Mouse (Mus musculus) limb, embryonic 11.5 days (tissue): ENCODE data around the gene Lama2. TPM values are rescaled to one million over a fixed set of nuclear protein-coding genes. Genes with fewer than 3 reads are reported as not detected.
A peak's percentile ranks its signal among the peaks of the same experiment; 100 is the strongest.

Experiments
- ATAC-seq: fragments of 200-750 bp; cut with Nextera tagmentation; 2 replicates; pipeline ENCODE4 v1.8.0; 2017; ENCODE audit warnings: low read depth; ENCODE audit not compliant: insufficient number of reproducible peaks, low FRiP score, low TSS enrichment
- DNase-seq: peaks from one replicate; pipeline ENCODE4 v3.0.0-alpha.2; 2015; ENCODE audit warnings: low spot score
- H3K27ac ChIP-seq: fragments of 300-500 bp; sonication (generic); replicated peaks from 2 replicates; pipeline ENCODE4 v1.5.1; 2014; ENCODE audit warnings: low read depth, mild to moderate bottlenecking, low read length
- H3K27me3 ChIP-seq: fragments of 300-500 bp; sonication (generic); 2 replicates; pipeline ENCODE4 v1.6.1; 2014; ENCODE audit warnings: mild to moderate bottlenecking, low read length, mixed read lengths; ENCODE audit not compliant: control insufficient read depth, insufficient read depth
- H3K36me3 ChIP-seq: fragments of 300-500 bp; sonication (generic); 2 replicates; pipeline ENCODE4 v1.6.1; 2014; ENCODE audit warnings: mild to moderate bottlenecking, low read length, moderate library complexity, mixed read lengths; ENCODE audit not compliant: control insufficient read depth, insufficient read depth
- H3K4me1 ChIP-seq: fragments of 300-500 bp; sonication (generic); 2 replicates; pipeline ENCODE4 v1.6.1; 2014; ENCODE audit warnings: low read length, mixed read lengths; ENCODE audit not compliant: control insufficient read depth, insufficient read depth
- H3K4me2 ChIP-seq: fragments of 300-500 bp; sonication (generic); 2 replicates; pipeline ENCODE4 v1.6.1; 2014; ENCODE audit warnings: low read depth, mild to moderate bottlenecking, moderate library complexity; ENCODE audit not compliant: severe bottlenecking
- H3K4me3 ChIP-seq: fragments of 300-500 bp; sonication (generic); 2 replicates; pipeline ENCODE4 v1.5.1; 2014; ENCODE audit warnings: low read depth, low read length
- H3K9ac ChIP-seq: fragments of 300-500 bp; sonication (generic); 2 replicates; pipeline ENCODE4 v1.6.1; 2014; ENCODE audit warnings: mild to moderate bottlenecking, low read length
- H3K9me3 ChIP-seq: fragments of 300-500 bp; sonication (generic); 2 replicates; pipeline ENCODE4 v1.6.1; 2016; ENCODE audit warnings: low read length; ENCODE audit not compliant: control insufficient read depth
- WGBS: fragments of 180-500 bp; shearing (Covaris S2); extraction: QIAGEN DNeasy Blood & Tissue Kit; methylation state at CpG from one replicate; pipeline ENCODE4 v1.1.7; 2014; 5-methylcytosine and 5-hydroxymethylcytosine counted together
- polyA plus RNA-seq: library from polyadenylated mRNA; unstranded; fragments of >200 nt; fragmentation: Nextera tagmentation; extraction: Ambion mirVana; gene quantifications from 2 replicates; pipeline ENCODE4 v1.2.1, GENCODE M21; 2014

The Lama2 gene
- polyA plus RNA-seq, 1 experiment from 2014 or later = 12.2 TPM

- ATAC-seq = 0 out of 2 replicates have a peak, but pooled peaks have one; percentile 41
- no peak overlapping the region for H3K4me3 ChIP-seq
Measured at GRCm38 (mm10) chr10:27617522-27618020, 2.0 kb downstream of the Lama2 start.

GRCm38 (mm10) chr10:27616641-27617415, 2.7 kb downstream of the Lama2 start:
- Histone ChIP-seq H3K27ac (peak overlapping the region; percentile 81), H3K9ac (peak overlapping the region; percentile 68), H3K36me3 (no peaks in the 10 kb centered on the region), H3K27me3 (no peaks in the 10 kb centered on the region), H3K9me3 (no peaks in the 10 kb centered on the region), H3K4me2 (peak overlapping the region; percentile 75), H3K4me1 (peaks cover 10% of the 10 kb centered on the region), H3K4me3 (peak overlapping the region; percentile 42)
- ATAC-seq = peak; percentile 84
- peak; percentile 69 for DNase-seq
- WGBS = 3% methylated on average over 18 of the region's 18 CpGs

More at GRCm38 (mm10) chr10:27617522-27618020, 2.0 kb downstream of the Lama2 start:
- no peak for DNase-seq
- Histone ChIP-seq H3K27ac (no peak overlapping the region), H3K36me3 (no peaks in the 10 kb centered on the region), H3K9me3 (no peaks in the 10 kb centered on the region), H3K9ac (no peak overlapping the region), H3K4me2 (no peak overlapping the region), H3K4me1 (peaks cover 10% of the 10 kb centered on the region), H3K27me3 (no peaks in the 10 kb centered on the region)
- WGBS = 78% methylated on average over 4 of the region's 4 CpGs

GRCm38 (mm10) chr10:27595675-27596074, 23.9 kb downstream of the Lama2 start:
- Histone ChIP-seq H3K9me3 (no peaks in the 10 kb centered on the region), H3K9ac (no peak overlapping the region), H3K4me3 (no peak overlapping the region), H3K36me3 (no peaks in the 10 kb centered on the region), H3K4me2 (no peak overlapping the region), H3K4me1 (no peaks in the 10 kb centered on the region), H3K27me3 (no peaks in the 10 kb centered on the region), H3K27ac (no peak overlapping the region)
- ATAC-seq = no peak
- no peak for DNase-seq
- WGBS = 83% methylated on average over 3 of the region's 3 CpGs

GRCm38 (mm10) chr10:27533217-27533616, 86.3 kb downstream of the Lama2 start:
- Histone ChIP-seq H3K9me3 (no peaks in the 10 kb centered on the region), H3K4me1 (no peaks in the 10 kb centered on the region), H3K4me3 (no peak overlapping the region), H3K9ac (no peak overlapping the region), H3K4me2 (no peak overlapping the region), H3K36me3 (no peaks in the 10 kb centered on the region), H3K27ac (no peak overlapping the region), H3K27me3 (no peaks in the 10 kb centered on the region)
- 79% methylated on average over 2 of the region's 2 CpGs for WGBS
- DNase-seq (no peak), ATAC-seq (no peak)

GRCm38 (mm10) chr10:27508847-27509459, 110.6 kb downstream of the Lama2 start:
- Histone ChIP-seq H3K4me1 (no peaks in the 10 kb centered on the region), H3K4me2 (no peak overlapping the region), H3K27me3 (no peaks in the 10 kb centered on the region), H3K27ac (no peak overlapping the region), H3K9me3 (no peaks in the 10 kb centered on the region), H3K36me3 (no peaks in the 10 kb centered on the region), H3K9ac (no peak overlapping the region), H3K4me3 (no peak overlapping the region)
- ATAC-seq = no peak
- WGBS = 87% methylated on average over 3 of the region's 3 CpGs
- no peak for DNase-seq

GRCm38 (mm10) chr10:27500863-27501262, 118.7 kb downstream of the Lama2 start:
- 50% methylated on average over 3 of the region's 3 CpGs for WGBS
- Histone ChIP-seq H3K9me3 (no peaks in the 10 kb centered on the region), H3K36me3 (no peaks in the 10 kb centered on the region), H3K27ac (no peak overlapping the region), H3K4me2 (no peak overlapping the region), H3K27me3 (no peaks in the 10 kb centered on the region), H3K4me3 (no peak overlapping the region), H3K9ac (no peak overlapping the region), H3K4me1 (no peaks in the 10 kb centered on the region)
- ATAC-seq = no peak
- DNase-seq = no peak

- DNase-seq (no peak), ATAC-seq (no peak)
- no peaks in the 10 kb centered on the region for H3K9me3 ChIP-seq
- H3K36me3 ChIP-seq = no peaks in the 10 kb centered on the region
- H3K4me2 ChIP-seq = no peak overlapping the region
- no peaks in the 10 kb centered on the region for H3K4me1 ChIP-seq
- 92% methylated on average over 1 of the region's 1 CpGs for WGBS
- H3K4me3 ChIP-seq = no peak overlapping the region
- no peak overlapping the region for H3K9ac ChIP-seq
- H3K27me3 ChIP-seq = no peaks in the 10 kb centered on the region
- H3K27ac ChIP-seq = no peak overlapping the region
Measured at GRCm38 (mm10) chr10:27488452-27488851, 131.1 kb downstream of the Lama2 start.

GRCm38 (mm10) chr10:27484041-27484440, 135.5 kb downstream of the Lama2 start:
- Histone ChIP-seq H3K9me3 (no peaks in the 10 kb centered on the region), H3K4me1 (no peaks in the 10 kb centered on the region), H3K9ac (no peak overlapping the region), H3K4me2 (no peak overlapping the region), H3K27me3 (no peaks in the 10 kb centered on the region), H3K27ac (no peak overlapping the region), H3K36me3 (no peaks in the 10 kb centered on the region), H3K4me3 (no peak overlapping the region)
- DNase-seq = no peak
- WGBS = 58% methylated on average over 1 of the region's 1 CpGs
- ATAC-seq = no peak
